Mouse (Mus musculus) erythroblast, embryonic 14.5 days (primary cell): ENCODE results near the gene Rec114. TPM values are rescaled to one million over a fixed set of nuclear protein-coding genes. Genes with fewer than 3 reads are reported as not detected.

Experiments used
- H3K27me3 ChIP-seq: 2 replicates; pipeline ENCODE4 v1.6.1; 2012; ENCODE audit warnings: inconsistent platforms; ENCODE audit not compliant: control insufficient read depth
- H3K36me3 ChIP-seq: 2 replicates; pipeline ENCODE4 v1.6.1; 2012; ENCODE audit warnings: mild to moderate bottlenecking, inconsistent platforms; ENCODE audit not compliant: control insufficient read depth
- H3K4me1 ChIP-seq: 2 replicates; pipeline ENCODE4 v1.6.1; 2012; ENCODE audit warnings: inconsistent platforms; ENCODE audit not compliant: control insufficient read depth
- H3K4me3 ChIP-seq: replicated peaks from 2 replicates; pipeline ENCODE3; 2012; ENCODE audit warnings: moderate library complexity, mild to moderate bottlenecking, inconsistent platforms
- H3K9me3 ChIP-seq: 2 replicates; pipeline ENCODE4 v1.6.1; 2012; ENCODE audit warnings: low read length, inconsistent platforms, mixed read lengths; ENCODE audit not compliant: control insufficient read depth
- GATA1 ChIP-seq: IDR thresholded peaks from 2 replicates; pipeline ENCODE4 v1.6.1; 2012; ENCODE audit warnings: low read length, inconsistent platforms, mixed read lengths
- TAL1 ChIP-seq: IDR thresholded peaks from 3 replicates; pipeline ENCODE4 v1.6.1; 2012; ENCODE audit warnings: low read length, inconsistent platforms, mixed read lengths
- polyA plus RNA-seq: library from polyadenylated mRNA; stranded (reverse); fragments of >175 nt; gene quantifications from 2 replicates; pipeline ENCODE4 v1.2.3, GENCODE M21; 2012

Rec114 gene
- polyA plus RNA-seq, 1 experiment = 2.3 TPM

- no peaks in the 10 kb centered on the region for H3K9me3 ChIP-seq
These were observed 68.4 kb downstream of the Rec114 start for GRCm38 (mm10) chr9:58675371-58675770.

GRCm38 (mm10) chr9:58674736-58675135 is 69.0 kb downstream of the Rec114 start:
- Histone ChIP-seq H3K9me3 (no peaks in the 10 kb centered on the region), H3K4me3 (no peak overlapping the region)
- no peak for TF ChIP-seq TAL1
- no peak for TF ChIP-seq GATA1

More at GRCm38 (mm10) chr9:58675371-58675770, 68.4 kb downstream of the Rec114 start:
- H3K27me3 ChIP-seq = peaks cover 3% of the 10 kb centered on the region
- TF ChIP-seq GATA1 (no peak), TAL1 (no peak)
- no peaks in the 10 kb centered on the region; the same call in 1 of the 2 replicates for H3K36me3 ChIP-seq
- no peak overlapping the region for H3K4me3 ChIP-seq
- H3K4me1 ChIP-seq = no peaks in the 10 kb centered on the region

GRCm38 (mm10) chr9:58672474-58672873 is 71.3 kb downstream of the Rec114 start:
- Histone ChIP-seq H3K27me3 (peaks cover 3% of the 10 kb centered on the region), H3K4me3 (no peak overlapping the region), H3K4me1 (peaks cover 13% of the 10 kb centered on the region), H3K36me3 (peaks cover 25% of the 10 kb centered on the region), H3K9me3 (no peaks in the 10 kb centered on the region)
- TF ChIP-seq GATA1 (no peak), TAL1 (no peak)

More at GRCm38 (mm10) chr9:58674736-58675135, 69.0 kb downstream of the Rec114 start:
- H3K36me3 ChIP-seq = peaks cover 6% of the 10 kb centered on the region
- peaks cover 3% of the 10 kb centered on the region for H3K27me3 ChIP-seq
- H3K4me1 ChIP-seq = peaks cover 6% of the 10 kb centered on the region

GRCm38 (mm10) chr9:58669819-58670218 is 73.9 kb downstream of the Rec114 start:
- TF ChIP-seq GATA1 (no peak), TAL1 (no peak)
- Histone ChIP-seq H3K4me1 (peaks cover 23% of the 10 kb centered on the region), H3K9me3 (no peaks in the 10 kb centered on the region), H3K4me3 (no peak overlapping the region), H3K36me3 (peaks cover 49% of the 10 kb centered on the region), H3K27me3 (no peaks in the 10 kb centered on the region; the same call in 1 of the 2 replicates)

- Histone ChIP-seq H3K4me1 (peaks cover 26% of the 10 kb centered on the region), H3K9me3 (no peaks in the 10 kb centered on the region), H3K36me3 (peaks cover 57% of the 10 kb centered on the region), H3K4me3 (no peak overlapping the region), H3K27me3 (no peaks in the 10 kb centered on the region; the same call in 1 of the 2 replicates)
- TF ChIP-seq TAL1 = no peak
- no peak for TF ChIP-seq GATA1
These were observed 74.7 kb downstream of the Rec114 start for GRCm38 (mm10) chr9:58669071-58669470.

GRCm38 (mm10) chr9:58668171-58668570 is 75.6 kb downstream of the Rec114 start:
- Histone ChIP-seq H3K27me3 (no peaks in the 10 kb centered on the region), H3K4me3 (no peak overlapping the region), H3K9me3 (no peaks in the 10 kb centered on the region), H3K4me1 (peaks cover 33% of the 10 kb centered on the region), H3K36me3 (peaks cover 66% of the 10 kb centered on the region)
- TF ChIP-seq TAL1 (no peak), GATA1 (no peak)

- Histone ChIP-seq H3K4me3 (no peak overlapping the region), H3K27me3 (no peaks in the 10 kb centered on the region), H3K4me1 (peaks cover 42% of the 10 kb centered on the region), H3K36me3 (peaks cover 75% of the 10 kb centered on the region), H3K9me3 (no peaks in the 10 kb centered on the region)
- TF ChIP-seq GATA1 = no peak
- no peak for TF ChIP-seq TAL1
These were observed 76.5 kb downstream of the Rec114 start for GRCm38 (mm10) chr9:58667244-58667643.

- TF ChIP-seq GATA1 = no peak
- no peak for TF ChIP-seq TAL1
- Histone ChIP-seq H3K9me3 (peaks cover 2% of the 10 kb centered on the region; the same call in 1 of the 2 replicates), H3K4me1 (peaks cover 53% of the 10 kb centered on the region), H3K27me3 (no peaks in the 10 kb centered on the region), H3K36me3 (peaks cover 86% of the 10 kb centered on the region), H3K4me3 (no peak overlapping the region)
These were observed 77.6 kb downstream of the Rec114 start for GRCm38 (mm10) chr9:58666191-58666590.

- no peak for TF ChIP-seq TAL1
- no peak for TF ChIP-seq GATA1
- H3K27me3 ChIP-seq = no peaks in the 10 kb centered on the region
- peaks cover 92% of the 10 kb centered on the region for H3K36me3 ChIP-seq
- peaks cover 2% of the 10 kb centered on the region; the same call in 1 of the 2 replicates for H3K9me3 ChIP-seq
- peaks cover 60% of the 10 kb centered on the region for H3K4me1 ChIP-seq
- H3K4me3 ChIP-seq = no peak overlapping the region
These were observed 78.3 kb downstream of the Rec114 start for GRCm38 (mm10) chr9:58665492-58665891.

GRCm38 (mm10) chr9:58662791-58663190 is 81.0 kb downstream of the Rec114 start:
- Histone ChIP-seq H3K27me3 (no peaks in the 10 kb centered on the region), H3K36me3 (peaks cover 98% of the 10 kb centered on the region), H3K9me3 (peaks cover 2% of the 10 kb centered on the region; the same call in 1 of the 2 replicates), H3K4me1 (peaks cover 75% of the 10 kb centered on the region), H3K4me3 (no peak overlapping the region)
- TF ChIP-seq GATA1 (no peak; the same call in 1 of the 2 replicates), TAL1 (0 out of 3 replicates have a peak, but pooled peaks have one; percentile 38)
